Mouse (Mus musculus) cerebellum, adult 11 months (tissue): ENCODE measurements at regions not wholly inside any gene's neighbourhood (a gene's known extent, or its start where the extent isn't known, plus 50 kb on each side); places are given as distances from the start of the nearest gene placed in this dataset.
"Not testable (repeated sequence)": the region's sequence is repeated elsewhere in the genome, so short reads cannot be mapped to it uniquely, and the experiment has no call there.

Experiments used
- DNase-seq: peaks from one replicate; pipeline ENCODE4 v3.0.0; 2022

GRCm38 (mm10) chr4:81695182-81695581 lies 252.6 kb upstream of the Mpdz start:
- no peak for DNase-seq

GRCm38 (mm10) chr4:81677205-81677604 lies 234.6 kb upstream of the Mpdz start:
- DNase-seq: no peak

GRCm38 (mm10) chr4:81674871-81675270 lies 232.3 kb upstream of the Mpdz start:
- DNase-seq: no peak

GRCm38 (mm10) chr4:81673398-81674265 lies 231.0 kb upstream of the Mpdz start:
- no peak for DNase-seq

- no peak for DNase-seq
These were observed 229.4 kb upstream of the Mpdz start for GRCm38 (mm10) chr4:81671986-81672385.

- DNase-seq: no peak
These were observed 226.6 kb upstream of the Mpdz start for GRCm38 (mm10) chr4:81669181-81669580.

GRCm38 (mm10) chr4:81661096-81661495 lies 218.5 kb upstream of the Mpdz start:
- no peak for DNase-seq

- DNase-seq: no peak
These were observed 185.8 kb upstream of the Mpdz start for GRCm38 (mm10) chr4:81628496-81628828.

- no peak for DNase-seq
These were observed 185.3 kb upstream of the Mpdz start for GRCm38 (mm10) chr4:81627714-81628495.

- no peak for DNase-seq
These were observed 182.8 kb upstream of the Mpdz start for GRCm38 (mm10) chr4:81625348-81625934.

GRCm38 (mm10) chr4:81624111-81624510 lies 181.5 kb upstream of the Mpdz start:
- DNase-seq: no peak

GRCm38 (mm10) chr4:81621391-81622137 lies 178.9 kb upstream of the Mpdz start:
- no peak for DNase-seq

GRCm38 (mm10) chr4:81617191-81617590 lies 174.6 kb upstream of the Mpdz start:
- DNase-seq: no peak

- DNase-seq: no peak
These were observed 168.6 kb upstream of the Mpdz start for GRCm38 (mm10) chr4:81611191-81611590.

- no peak for DNase-seq
These were observed 157.8 kb upstream of the Mpdz start for GRCm38 (mm10) chr4:81600396-81600795.

- DNase-seq: no peak
These were observed 154.8 kb upstream of the Mpdz start for GRCm38 (mm10) chr4:81597390-81597789.

GRCm38 (mm10) chr4:81593431-81593830 lies 150.8 kb upstream of the Mpdz start:
- DNase-seq: not testable (repeated sequence)

GRCm38 (mm10) chr4:81582546-81582945 lies 139.9 kb upstream of the Mpdz start:
- no peak for DNase-seq

- peak; percentile 70 for DNase-seq
These were observed 137.9 kb upstream of the Mpdz start for GRCm38 (mm10) chr4:81580553-81580952.

GRCm38 (mm10) chr4:81579389-81580110 lies 136.9 kb upstream of the Mpdz start:
- DNase-seq: no peak

- no peak for DNase-seq
These were observed 136.4 kb upstream of the Mpdz start for GRCm38 (mm10) chr4:81578981-81579380.

GRCm38 (mm10) chr4:81573771-81574170 lies 131.2 kb upstream of the Mpdz start:
- peak; percentile 51 for DNase-seq
